Mouse (Mus musculus) heart, postnatal 0 days (tissue): ENCODE measurements around the gene Jpt2. TPM values are rescaled to one million over a fixed set of nuclear protein-coding genes. Genes with fewer than 3 reads are reported as not detected.

Source experiments
- ATAC-seq: fragments of 200-750 bp; cut with Nextera tagmentation; 2 replicates; pipeline ENCODE4 v1.8.0; 2017; ENCODE audit warnings: low read depth, moderate number of reproducible peaks, moderate library complexity; ENCODE audit not compliant: insufficient read depth
- DNase-seq: peaks from one replicate; pipeline ENCODE4 v3.0.0-alpha.2; 2016; ENCODE audit warnings: low spot score
- H3K27ac ChIP-seq: fragments of 300-500 bp; sonication (generic); 2 replicates; pipeline ENCODE4 v1.5.1; 2014; ENCODE audit warnings: low read depth, mild to moderate bottlenecking
- H3K27me3 ChIP-seq: fragments of 300-500 bp; sonication (generic); 2 replicates; pipeline ENCODE4 v1.6.1; 2014; ENCODE audit warnings: low read length, mixed read lengths; ENCODE audit not compliant: control insufficient read depth, insufficient read depth
- H3K36me3 ChIP-seq: fragments of 300-500 bp; sonication (generic); replicated peaks from 2 replicates; pipeline ENCODE4 v1.6.1; 2014; ENCODE audit warnings: low read length, mixed read lengths; ENCODE audit not compliant: control insufficient read depth, insufficient read depth
- H3K4me1 ChIP-seq: fragments of 300-500 bp; sonication (generic); 2 replicates; pipeline ENCODE4 v1.6.1; 2014; ENCODE audit warnings: antibody characterized with exemption; ENCODE audit not compliant: control insufficient read depth, insufficient read depth
- H3K4me2 ChIP-seq: fragments of 300-500 bp; sonication (generic); 2 replicates; pipeline ENCODE4 v1.6.1; 2014; ENCODE audit warnings: low read depth, mild to moderate bottlenecking, low read length, moderate library complexity
- H3K4me3 ChIP-seq: fragments of 300-500 bp; sonication (generic); 2 replicates; pipeline ENCODE4 v1.5.1; 2014; ENCODE audit warnings: low read depth, low read length
- H3K9ac ChIP-seq: fragments of 300-500 bp; sonication (generic); replicated peaks from 2 replicates; pipeline ENCODE4 v1.6.1; 2014; ENCODE audit warnings: low read depth, low read length, mixed read lengths
- H3K9me3 ChIP-seq: fragments of 300-500 bp; sonication (generic); replicated peaks from 2 replicates; pipeline ENCODE4 v1.6.1; 2016; ENCODE audit warnings: low read length; ENCODE audit not compliant: control insufficient read depth
- CTCF ChIP-seq: IDR thresholded peaks from 2 replicates; pipeline ENCODE4 v1.5.1; 2016; ENCODE audit warnings: antibody characterized with exemption, control low read depth, low read depth
- EP300 ChIP-seq: IDR thresholded peaks from 2 replicates; pipeline ENCODE4 v1.6.1; 2016; ENCODE audit warnings: antibody characterized with exemption, low read depth
- WGBS: fragments of 180-500 bp; shearing (Covaris S2); extraction: QIAGEN DNeasy Blood & Tissue Kit; methylation state at CpG from one replicate; pipeline ENCODE4 v1.1.7; 2014; 5-methylcytosine and 5-hydroxymethylcytosine counted together
- polyA plus RNA-seq: library from polyadenylated mRNA; unstranded; fragments of >200 nt; fragmentation: Nextera tagmentation; extraction: Ambion mirVana; gene quantifications from 2 replicates; pipeline ENCODE4 v1.2.1, GENCODE M21; 2015
- total RNA-seq: library from RNA; depleted of rRNA; stranded (reverse); fragments of >200 nt; gene quantifications from 2 replicates; pipeline ENCODE4 v1.2.3, GENCODE M21; 2014; ENCODE audit warnings: low replicate concordance

Gene Jpt2
- total and polyA plus RNA-seq, 2 experiments from 2014 or later = 21.2 to 22.4 TPM

GRCm38 (mm10) chr17:24895571-24896240 lies 64.8 kb downstream of the Jpt2 start:
- H3K27me3 ChIP-seq = no peaks in the 10 kb centered on the region
- peak overlapping the region; percentile 71 for H3K4me3 ChIP-seq
- H3K4me1 ChIP-seq = peaks cover 20% of the 10 kb centered on the region; the same call in 1 of the 2 replicates
- peak overlapping the region; percentile 90 for H3K9ac ChIP-seq
- H3K36me3 ChIP-seq = peaks cover 58% of the 10 kb centered on the region
- no peaks in the 10 kb centered on the region for H3K9me3 ChIP-seq
- no peak for DNase-seq
- ATAC-seq = no peak
- WGBS = 9% methylated on average over 23 of the region's 23 CpGs
- peak overlapping the region; percentile 97 for H3K4me2 ChIP-seq
- peak overlapping the region; percentile 83 for H3K27ac ChIP-seq
- no peak for TF ChIP-seq CTCF
- TF ChIP-seq EP300 = no peak

DNA sequence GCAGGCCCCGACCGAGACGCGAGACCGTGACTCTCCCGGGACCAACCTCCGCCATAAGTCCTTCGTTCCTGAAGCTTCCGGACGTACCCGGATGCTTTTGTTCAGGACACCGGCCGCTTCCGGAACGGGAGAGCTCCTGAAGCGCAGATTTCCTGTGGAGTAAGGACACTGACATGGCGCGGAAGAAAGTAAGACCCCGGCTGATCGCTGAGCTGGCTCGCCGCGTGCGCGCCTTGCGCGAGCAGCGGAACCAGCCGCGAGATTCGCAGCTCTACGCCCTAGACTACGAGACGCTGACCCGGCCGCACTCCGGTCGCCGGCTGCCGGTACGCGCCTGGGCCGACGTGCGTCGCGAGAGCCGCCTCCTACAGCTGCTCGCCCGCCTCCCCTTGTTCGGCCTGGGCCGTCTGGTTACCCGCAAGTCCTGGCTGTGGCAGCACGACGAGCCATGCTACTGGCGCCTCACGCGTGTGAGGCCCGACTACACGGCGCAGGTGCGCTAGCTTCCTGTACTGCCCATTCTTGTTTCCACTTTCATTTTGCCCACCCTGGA lies 65.4 kb downstream of the Jpt2 start, which contains the start of the genes Eme2 and Mrps34:
TSS of gene Eme2 (minus strand) at position 93 of the 553 bp plus-strand sequence.
TSS of gene Mrps34 (plus strand) at position 122 of the 553 bp plus-strand sequence.
- Histone ChIP-seq H3K27me3 (no peaks in the 10 kb centered on the region), H3K4me1 (peaks cover 20% of the 10 kb centered on the region; the same call in 1 of the 2 replicates), H3K36me3 (peaks cover 58% of the 10 kb centered on the region), H3K9ac (peak within 1 kb of the TSS; percentile 90), H3K4me2 (peak within 1 kb of the TSS; percentile 97), H3K27ac (peak within 1 kb of the TSS; percentile 83), H3K9me3 (no peaks in the 10 kb centered on the region), H3K4me3 (peak within 1 kb of the TSS; percentile 71)
- ATAC-seq (peak; percentile 48), DNase-seq (peak; percentile 84)
- TF ChIP-seq EP300 (no peak), CTCF (no peak)
- 0% methylated on average over 62 of the region's 62 CpGs for WGBS

- TF ChIP-seq CTCF (no peak), EP300 (no peak)
- DNase-seq (no peak), ATAC-seq (no peak)
- peak overlapping the region; percentile 90 for H3K9ac ChIP-seq
- H3K4me1 ChIP-seq = peaks cover 20% of the 10 kb centered on the region; the same call in 1 of the 2 replicates
- WGBS = 9% methylated on average over 31 of the region's 31 CpGs
- no peaks in the 10 kb centered on the region for H3K27me3 ChIP-seq
- peak overlapping the region; percentile 97 for H3K4me2 ChIP-seq
- H3K27ac ChIP-seq = peak overlapping the region; percentile 83
- H3K9me3 ChIP-seq = no peaks in the 10 kb centered on the region
- peaks cover 51% of the 10 kb centered on the region for H3K36me3 ChIP-seq
- H3K4me3 ChIP-seq = peak overlapping the region; percentile 71
Observed at GRCm38 (mm10) chr17:24894061-24894994, 66.2 kb downstream of the Jpt2 start.

DNA sequence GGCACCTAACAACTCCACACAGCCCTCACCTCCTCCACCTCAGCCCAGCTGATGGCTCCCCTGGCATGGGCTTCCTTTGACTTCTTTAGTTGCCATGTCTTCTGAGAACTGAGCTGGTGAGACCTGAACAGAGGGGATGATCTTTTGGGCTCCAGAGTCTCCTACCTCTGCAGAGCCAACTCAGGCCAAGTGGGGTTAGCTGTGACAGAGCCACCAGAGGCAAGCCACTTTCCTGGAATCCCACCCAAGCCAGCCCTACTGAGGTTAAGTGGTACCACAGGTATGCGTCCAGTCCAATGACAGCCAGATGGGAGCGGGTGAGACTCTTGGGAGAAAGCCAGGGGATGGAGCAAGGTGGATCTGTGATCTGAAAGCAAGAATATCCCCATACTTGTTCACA lies 67.2 kb downstream of the Jpt2 start:
- H3K4me1 ChIP-seq = peaks cover 21% of the 10 kb centered on the region; the same call in 1 of the 2 replicates
- H3K36me3 ChIP-seq = peaks cover 40% of the 10 kb centered on the region
- TF ChIP-seq CTCF (no peak), EP300 (no peak)
- ATAC-seq (no peak), DNase-seq (no peak)
- H3K4me3 ChIP-seq = no peak overlapping the region
- WGBS = 90% methylated on average over 2 of the region's 2 CpGs
- H3K9me3 ChIP-seq = no peaks in the 10 kb centered on the region
- H3K27ac ChIP-seq = no peak overlapping the region
- H3K9ac ChIP-seq = no peak overlapping the region
- no peak overlapping the region for H3K4me2 ChIP-seq
- no peaks in the 10 kb centered on the region for H3K27me3 ChIP-seq

DNA sequence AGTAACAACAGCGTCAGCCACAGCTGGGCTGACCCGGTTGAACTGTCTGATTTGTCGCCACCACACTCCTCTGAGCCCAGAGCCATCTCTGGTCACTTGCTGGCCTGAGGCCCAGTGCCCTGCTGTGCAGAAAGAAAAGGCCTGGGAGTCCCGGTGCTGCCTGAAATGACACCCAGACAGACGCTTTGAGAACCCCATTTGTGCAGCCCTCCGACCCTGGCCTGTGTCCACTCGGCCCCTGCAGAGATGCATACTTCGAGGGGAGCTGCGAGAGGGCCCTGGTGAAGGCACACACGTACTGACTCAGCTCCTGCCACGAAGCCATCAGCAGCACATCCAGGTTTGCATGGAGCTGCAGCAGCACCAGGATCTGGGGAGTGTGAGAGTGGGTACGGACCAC lies 67.7 kb downstream of the Jpt2 start:
- TF ChIP-seq EP300 (no peak), CTCF (no peak)
- ATAC-seq (no peak), DNase-seq (no peak)
- no peak overlapping the region for H3K4me2 ChIP-seq
- peaks cover 35% of the 10 kb centered on the region for H3K36me3 ChIP-seq
- H3K9ac ChIP-seq = no peak overlapping the region
- H3K27me3 ChIP-seq = no peaks in the 10 kb centered on the region
- WGBS = 86% methylated on average over 12 of the region's 12 CpGs
- peaks cover 26% of the 10 kb centered on the region for H3K4me1 ChIP-seq
- no peak overlapping the region for H3K4me3 ChIP-seq
- no peak overlapping the region for H3K27ac ChIP-seq
- H3K9me3 ChIP-seq = no peaks in the 10 kb centered on the region
